Mouse (Mus musculus) neutrophil, adult 59 days (primary cell): ENCODE results near the gene Rplp1. TPM values are rescaled to one million over a fixed set of nuclear protein-coding genes. Genes with fewer than 3 reads are reported as not detected.

Experiments used
- total RNA-seq, 2 experiments: library from RNA; stranded (reverse); gene quantifications; 1 replicate in 1 of 2; 2 replicates in 1 of 2; pipeline ENCODE4 v1.2.4; 2023

Rplp1 gene
- total RNA-seq: 1,000 to 10,000 TPM; 1,288 to 1,336 TPM

DNA sequence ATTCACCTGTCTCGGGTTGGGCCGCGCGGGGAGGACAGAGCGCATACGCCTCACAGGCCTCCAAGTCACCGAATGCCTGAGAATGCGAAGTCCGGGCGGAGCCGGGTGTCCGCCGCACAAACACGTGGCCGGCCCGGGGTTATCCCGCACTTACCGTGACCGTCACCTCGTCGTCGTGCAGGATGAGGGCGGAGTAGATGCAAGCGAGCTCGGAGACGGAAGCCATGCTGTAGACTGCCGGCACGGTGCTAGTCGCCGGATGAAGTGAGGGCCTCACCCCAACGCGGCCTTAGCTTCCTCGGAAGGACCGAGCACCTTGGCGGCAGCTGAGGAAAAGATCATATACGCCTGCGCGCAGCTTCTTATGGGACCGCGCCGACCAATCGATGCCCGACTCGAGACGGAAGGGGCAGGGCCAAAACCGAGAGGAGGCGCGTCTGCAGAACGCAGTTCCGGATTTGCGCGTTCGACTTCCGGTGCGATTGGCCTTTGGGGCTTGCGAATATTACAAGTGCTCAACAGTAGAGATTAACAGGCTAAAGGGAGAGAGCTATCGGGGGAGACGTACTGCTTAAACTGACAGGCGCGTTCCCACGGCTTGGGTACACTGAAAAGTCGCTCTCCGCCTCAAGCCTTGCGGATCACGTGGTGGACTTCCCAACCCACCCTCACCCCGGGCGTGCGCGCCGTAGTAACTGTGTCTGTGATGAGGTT, at the start of gene Rplp1:
Rplp1 (minus strand) TSS at position 340 of the 714 bp plus-strand sequence.

GRCm38 (mm10) chr9:61946623-61947401, 32.5 kb upstream of the Rplp1 start, which contains the start of gene Kif23:
TSS of gene Kif23 (minus strand) at chr9:61946774.

Other genes with a start within 250 kb of the Rplp1 start
- 100 to 1,000 TPM; 129 to 143 TPM for gene Kif23, start 32.2 kb upstream of the Rplp1 start, total RNA-seq
- 1 to 10 TPM in 1 of 2 experiments, under 1 TPM in 1; 0.49 to 1.2 TPM for gene Paqr5, start 112.3 kb upstream of the Rplp1 start, total RNA-seq
- 1 to 10 TPM; 4.6 to 7.0 TPM for gene Glce, start 208.1 kb upstream of the Rplp1 start, total RNA-seq